Mouse (Mus musculus): Measurements from ENCODE around the gene Cttnbp2nl.

The Cttnbp2nl gene

DNA sequence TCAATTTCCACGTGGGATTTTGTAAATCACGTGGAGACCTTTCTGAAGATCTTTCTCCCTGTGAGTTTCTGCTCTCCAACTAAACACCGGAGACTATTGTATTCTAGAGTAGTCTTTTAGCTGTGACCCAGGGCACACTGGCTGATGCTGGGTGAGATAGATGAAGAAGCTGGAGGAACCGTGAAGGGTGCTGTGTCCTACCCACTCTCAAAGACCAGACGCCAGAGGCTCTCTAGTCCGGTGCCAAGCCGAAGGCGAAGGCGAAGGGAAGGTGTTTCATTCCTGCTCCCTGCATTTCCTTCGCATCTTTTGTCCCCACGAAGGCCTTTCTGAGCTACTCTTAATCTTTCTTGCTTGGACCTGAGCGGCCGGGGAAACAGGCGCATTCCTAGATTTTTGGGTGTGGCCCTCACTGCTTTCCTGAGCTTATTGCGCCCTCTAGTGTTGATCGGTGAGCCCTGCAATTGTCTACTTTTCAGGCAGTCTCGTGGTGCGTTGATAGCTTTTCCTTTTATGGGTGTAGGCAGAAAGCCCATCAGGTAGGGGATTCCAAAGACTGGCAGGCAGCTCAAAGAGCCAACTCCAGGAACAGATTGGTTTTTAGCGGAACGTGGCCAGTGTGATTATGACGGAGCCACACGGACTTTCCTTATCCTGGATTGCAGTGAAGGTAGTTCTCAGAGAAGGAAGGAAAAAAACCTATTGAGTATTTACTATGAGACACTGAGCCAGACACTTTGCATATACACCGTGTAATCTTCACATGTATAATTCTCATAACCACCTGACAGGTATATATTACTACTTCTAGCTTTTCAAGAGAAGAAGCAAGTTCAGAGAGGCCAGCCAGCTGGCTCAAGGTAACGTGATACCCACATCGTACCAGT lies 5.9 kb upstream of the Cttnbp2nl start:
- peak; percentile 71 to 85 for DNase-seq

DNA sequence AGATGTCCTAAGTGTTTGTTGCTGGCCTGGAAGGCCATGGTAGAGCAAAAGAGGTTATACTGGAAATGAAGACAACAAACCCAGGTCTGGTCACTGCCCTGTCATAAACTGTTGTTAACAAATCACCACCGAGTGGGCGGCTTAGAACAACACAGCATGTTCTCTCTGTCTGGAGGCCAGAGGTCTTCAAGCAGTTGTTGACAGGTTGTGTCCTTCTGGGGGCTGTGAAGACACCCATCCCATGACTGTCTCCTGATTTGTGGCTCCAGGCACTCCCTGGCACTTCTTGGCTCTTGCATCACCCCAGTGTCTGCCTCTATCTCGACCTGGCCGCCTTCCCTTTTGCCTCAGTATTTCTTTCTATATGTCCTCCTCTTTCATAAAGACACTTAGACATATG lies 2.7 kb upstream of the Cttnbp2nl start:
- no peak for DNase-seq

DNA sequence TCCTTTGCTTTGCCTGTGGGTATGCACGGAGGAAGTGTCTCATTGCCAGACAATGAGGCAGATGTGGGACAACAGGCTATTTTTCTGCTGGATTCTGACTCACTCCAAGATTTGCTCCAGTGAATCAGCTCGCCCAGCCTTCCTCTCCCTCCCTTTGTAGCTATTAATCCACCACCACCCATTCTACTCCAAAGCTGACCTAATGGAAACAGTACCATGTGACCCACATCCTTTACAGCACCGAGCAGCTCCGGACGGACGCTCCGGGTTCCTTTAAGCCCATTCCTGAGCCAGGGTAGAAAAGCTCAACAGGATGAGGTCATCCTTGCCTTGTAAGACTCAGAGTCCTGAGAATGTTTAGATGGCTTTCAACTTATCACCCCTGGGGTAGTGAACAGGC lies 2.0 kb upstream of the Cttnbp2nl start:
- DNase-seq, result peak; percentile 67 to 85

DNA sequence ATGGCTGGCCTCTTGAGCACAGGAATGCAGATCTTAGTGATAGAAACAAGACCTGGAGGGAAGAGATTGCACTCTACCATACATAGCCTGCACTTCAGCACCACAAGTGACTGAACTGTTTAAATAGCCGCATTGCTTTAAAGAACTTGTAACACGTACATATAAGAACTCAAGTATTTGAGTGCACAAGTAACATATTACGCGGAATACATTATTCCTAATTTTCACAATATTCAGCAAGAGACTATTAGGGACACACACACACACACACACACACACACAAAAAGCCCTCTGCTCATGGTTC lies 704 bp upstream of the Cttnbp2nl start:
- no peak for DNase-seq

DNA sequence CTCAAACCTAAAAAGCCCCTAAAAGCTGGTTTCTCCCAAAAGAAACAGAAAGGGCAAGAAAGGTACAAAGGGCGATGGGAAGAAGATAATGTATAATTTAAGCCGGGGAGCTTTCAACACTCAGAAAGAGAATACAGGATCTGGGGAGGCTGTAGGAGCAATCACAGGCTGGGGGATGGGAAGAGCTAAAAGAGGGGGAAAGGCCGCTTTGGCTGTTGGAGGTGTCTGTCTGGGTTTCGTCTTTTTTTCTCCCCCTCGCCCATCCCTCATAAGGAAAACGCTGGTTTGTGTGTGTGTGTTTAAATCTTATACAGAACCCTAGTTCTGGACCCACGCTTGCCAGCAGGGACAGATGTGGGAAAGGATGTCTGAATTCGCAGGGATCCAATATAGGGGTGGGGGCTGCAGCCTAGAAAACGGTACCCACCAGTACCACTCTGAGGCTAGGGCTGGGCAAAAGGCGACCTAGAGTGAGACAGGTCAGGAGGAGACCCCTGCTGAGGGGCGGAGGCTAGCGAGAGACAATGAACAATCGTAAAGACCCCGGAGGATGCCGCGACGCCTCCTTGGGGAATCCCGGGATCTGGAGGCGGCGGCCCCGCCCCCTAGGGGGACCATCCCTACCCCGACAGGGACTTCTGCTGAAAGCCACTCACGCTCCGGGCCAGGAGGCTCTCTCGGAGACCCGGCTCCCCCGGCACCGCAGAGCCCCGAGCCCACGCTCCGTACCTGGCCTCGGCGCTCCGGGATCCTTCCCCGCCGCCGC lies 592 bp downstream of the Cttnbp2nl start:
- no peak for DNase-seq

DNA sequence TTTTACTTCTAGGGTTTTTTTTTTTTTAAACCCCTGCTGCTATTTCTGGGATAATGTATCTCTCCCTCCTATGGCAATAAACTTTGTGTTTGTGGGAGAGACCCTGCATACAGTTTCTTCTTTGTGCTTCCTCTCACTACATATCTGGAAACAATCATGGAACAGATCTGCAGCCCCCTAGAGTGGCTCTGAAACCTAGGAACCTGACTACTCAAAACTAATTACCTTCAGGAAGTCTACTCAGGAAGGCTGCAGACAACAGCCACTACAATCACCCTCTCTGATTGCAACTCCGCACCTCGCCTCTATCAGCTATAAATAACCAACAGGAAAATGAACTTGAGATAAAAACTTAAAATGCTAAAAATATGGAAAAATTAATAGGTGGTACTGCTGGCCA lies 1.8 kb downstream of the Cttnbp2nl start:
- DNase-seq, result no peak

DNA sequence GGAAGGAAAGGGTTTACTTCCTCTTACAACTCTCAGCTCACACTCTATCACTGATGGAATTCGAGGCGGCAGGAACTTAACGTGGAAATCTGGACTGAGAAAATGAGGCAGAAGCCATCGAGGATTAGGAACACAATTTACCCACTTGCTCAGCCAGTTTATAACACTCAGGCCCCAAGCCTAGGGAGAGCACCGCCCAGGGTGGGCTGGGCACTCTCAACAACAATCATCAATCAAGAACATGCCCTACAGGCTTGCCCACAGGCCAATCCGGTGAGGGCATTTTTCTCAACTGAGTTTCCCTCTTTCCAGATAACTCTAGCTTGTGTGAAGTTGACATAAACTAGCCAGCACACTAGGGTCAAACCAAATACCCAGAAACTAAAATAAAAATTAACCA lies 3.1 kb downstream of the Cttnbp2nl start:
- DNase-seq, result no peak

DNA sequence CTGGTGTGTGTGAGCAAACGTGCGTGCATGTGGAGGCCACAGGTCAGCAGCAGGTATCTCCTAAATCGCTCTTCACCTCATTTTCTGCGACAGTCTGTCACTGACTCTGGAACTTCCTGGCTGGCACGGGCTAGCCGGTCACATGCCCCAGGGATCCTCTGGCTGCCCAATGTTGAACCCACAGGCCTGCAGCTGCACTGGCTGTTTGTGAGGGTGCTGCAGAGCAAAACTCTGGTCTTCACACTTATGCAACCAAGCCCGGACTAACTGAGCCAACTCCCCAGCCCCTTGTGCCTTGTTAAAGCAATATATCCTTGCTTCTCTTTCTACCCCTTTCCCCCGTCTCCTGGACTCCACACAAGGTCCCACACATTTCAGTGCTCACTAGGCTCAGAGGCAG lies 5.3 kb downstream of the Cttnbp2nl start:
- peak; percentile 72 to 80 for DNase-seq

DNA sequence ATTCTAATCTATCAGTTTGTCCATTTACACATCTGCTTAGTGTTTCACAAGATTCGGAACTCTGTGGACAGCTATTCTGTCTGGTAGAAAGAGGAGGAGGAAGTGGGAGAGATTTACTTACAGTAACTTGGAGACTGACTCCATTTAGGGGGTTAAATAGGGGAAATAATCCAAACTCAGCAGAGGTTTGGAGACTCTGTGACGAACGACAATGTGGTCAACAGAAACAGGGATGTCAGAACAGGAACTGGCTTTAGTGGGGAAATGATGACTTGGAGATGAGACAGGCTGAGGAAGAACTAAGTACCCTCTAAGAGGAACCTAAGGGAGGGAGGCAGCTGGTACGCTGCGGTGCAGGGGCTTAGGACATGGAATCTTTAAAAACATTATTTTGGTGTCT lies 6.1 kb downstream of the Cttnbp2nl start:
- DNase-seq, result no peak

DNA sequence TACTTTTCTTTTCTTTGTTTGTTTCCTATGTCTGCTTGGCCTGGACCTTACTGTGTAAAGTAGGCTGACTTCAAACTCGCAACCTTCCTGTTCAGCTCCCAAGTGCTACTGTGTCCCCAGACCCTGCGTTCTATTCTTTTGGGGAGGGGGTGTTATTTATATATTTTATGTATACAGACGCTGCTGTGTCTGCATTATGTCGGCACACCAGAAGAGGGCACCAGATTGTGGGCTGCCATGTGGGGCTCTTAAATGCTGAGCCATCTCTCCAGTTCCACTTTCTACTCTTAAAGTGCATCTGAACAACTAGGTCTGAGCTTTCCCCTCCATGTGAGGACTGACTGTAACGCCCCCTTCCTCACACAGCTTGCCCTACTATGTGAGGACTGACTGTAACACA lies 9.2 kb downstream of the Cttnbp2nl start:
- DNase-seq, result no peak

DNA sequence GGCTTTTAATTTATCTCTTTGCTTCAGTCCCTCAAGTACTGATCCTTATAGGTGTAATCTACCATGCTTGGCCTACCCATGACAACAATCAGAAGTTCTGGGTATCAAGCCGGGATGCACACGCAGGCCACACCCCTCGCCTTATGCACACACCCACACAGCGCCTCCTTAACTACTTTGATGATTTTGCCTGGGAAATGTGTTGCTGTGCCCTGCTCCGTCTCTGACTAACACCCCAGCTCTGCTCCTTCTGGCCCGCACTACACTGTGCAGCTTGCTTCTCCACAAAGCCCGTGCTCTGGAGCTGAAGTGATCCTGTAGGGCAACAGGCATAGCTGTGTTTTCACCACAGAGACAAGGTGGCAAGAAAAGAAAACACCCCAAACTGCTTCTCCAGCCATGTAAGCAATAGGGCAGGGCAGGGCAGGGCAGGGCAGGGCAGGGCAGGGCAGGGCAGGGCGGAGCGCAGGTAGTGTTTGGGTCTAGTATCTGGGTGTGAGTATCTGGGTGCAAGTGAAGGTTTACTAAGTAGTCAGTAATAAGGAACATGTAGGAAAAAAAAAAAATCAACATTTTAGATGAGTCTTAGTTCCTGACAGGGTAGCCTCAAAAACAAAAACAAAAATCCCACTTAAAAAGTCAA lies 11.8 kb downstream of the Cttnbp2nl start:
- no peak for DNase-seq

DNA sequence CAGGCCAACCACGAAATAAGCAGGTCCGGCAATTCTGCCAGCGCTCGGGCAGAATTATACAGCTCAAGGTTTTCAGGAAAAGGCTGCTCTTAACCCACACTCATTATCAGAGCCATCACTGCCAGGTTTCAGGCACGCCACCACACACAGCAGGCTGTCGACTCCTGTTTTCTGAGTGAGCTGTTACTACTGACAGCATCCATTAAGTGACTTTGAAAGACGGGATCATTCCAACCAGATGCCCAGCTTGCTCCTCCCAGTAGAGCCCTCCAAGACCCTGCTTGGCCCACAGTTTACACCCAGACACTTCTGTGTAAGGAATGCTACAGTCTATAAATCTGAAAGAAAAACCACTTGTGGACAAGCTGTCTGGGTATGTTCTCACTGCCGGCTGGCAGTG lies 12.9 kb downstream of the Cttnbp2nl start:
- no peak for DNase-seq

DNA sequence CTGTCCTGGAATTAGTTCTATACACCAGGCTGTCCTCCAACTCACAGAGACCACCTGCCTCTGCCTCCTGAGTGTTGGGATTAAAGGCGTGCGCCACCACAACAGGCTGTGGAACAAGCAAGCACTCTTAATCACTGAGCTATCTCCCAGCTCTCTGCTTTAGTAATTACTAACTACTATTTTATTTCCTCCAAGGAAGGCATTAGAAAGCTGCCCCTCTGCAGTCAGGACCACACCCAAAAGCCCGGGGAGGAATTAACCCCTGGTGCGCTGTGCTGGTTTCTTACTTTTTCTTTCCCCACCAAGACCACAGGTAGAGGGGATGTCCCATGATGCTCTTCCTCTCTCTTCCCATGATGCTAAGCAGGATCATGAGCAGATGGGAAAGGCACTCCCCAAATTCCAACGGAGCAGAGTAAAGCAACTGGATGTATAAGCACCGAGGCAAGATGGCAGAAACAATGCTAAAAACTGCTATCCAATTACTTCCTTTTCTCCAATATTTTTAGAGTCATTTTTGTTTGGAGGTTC lies 15.6 kb downstream of the Cttnbp2nl start:
- DNase-seq, result no peak

DNA sequence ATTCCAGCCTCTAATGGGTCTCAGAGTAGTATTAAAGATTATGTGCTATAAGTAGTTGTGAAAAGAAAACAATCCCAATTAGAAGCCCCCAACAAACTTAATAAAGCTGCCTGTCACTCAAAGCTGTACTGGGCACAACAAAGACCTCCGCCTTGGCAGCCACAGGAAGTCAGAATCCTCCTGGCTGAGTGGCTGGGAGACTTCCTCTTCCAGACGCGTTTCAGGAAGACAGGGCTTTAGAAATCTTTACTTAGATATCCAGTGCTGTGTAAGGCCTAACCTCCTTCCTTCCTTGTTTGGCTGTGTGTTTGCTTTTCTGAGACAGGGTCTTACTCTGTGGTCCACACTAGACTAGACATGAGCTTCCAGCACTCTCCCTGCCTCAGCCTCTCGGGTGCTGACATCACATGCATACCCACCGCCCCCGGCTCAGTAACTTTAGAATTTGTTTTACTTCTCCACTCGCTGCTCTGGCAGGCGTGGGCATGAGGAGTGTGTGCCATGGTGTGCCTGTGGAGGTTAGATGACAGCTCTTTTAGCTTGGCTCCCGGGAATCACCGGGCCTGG lies 16.6 kb downstream of the Cttnbp2nl start:
- no peak for DNase-seq

DNA sequence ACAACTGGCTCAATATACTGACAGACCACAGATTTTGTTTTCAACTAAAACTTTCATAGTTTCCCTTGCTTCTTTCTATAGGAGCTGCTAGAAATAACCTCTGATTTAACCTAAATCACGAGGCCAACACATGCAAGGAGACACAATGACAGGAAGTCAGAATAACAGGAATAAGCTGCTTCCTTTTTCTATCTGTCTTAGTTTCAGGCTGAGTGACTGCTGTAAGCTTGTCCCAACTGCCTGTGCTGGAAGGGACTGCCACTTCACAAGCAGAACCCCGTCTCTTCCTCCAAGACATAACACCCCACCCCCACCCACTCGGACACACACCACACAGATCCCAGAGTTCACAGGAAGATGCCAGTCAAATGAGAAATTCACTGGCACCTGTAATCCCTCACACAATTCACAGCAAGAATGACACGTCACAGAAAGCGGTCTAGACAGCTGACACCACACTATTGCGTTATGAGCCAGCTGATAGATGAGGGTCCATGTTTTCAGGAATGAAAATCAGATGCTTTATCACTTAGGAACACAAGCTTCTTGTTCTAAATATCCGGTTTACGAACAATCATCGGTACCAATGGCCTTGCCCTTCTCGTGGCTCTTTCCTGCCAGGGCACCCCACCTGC lies 29.5 kb downstream of the Cttnbp2nl start:
- no peak for DNase-seq

DNA sequence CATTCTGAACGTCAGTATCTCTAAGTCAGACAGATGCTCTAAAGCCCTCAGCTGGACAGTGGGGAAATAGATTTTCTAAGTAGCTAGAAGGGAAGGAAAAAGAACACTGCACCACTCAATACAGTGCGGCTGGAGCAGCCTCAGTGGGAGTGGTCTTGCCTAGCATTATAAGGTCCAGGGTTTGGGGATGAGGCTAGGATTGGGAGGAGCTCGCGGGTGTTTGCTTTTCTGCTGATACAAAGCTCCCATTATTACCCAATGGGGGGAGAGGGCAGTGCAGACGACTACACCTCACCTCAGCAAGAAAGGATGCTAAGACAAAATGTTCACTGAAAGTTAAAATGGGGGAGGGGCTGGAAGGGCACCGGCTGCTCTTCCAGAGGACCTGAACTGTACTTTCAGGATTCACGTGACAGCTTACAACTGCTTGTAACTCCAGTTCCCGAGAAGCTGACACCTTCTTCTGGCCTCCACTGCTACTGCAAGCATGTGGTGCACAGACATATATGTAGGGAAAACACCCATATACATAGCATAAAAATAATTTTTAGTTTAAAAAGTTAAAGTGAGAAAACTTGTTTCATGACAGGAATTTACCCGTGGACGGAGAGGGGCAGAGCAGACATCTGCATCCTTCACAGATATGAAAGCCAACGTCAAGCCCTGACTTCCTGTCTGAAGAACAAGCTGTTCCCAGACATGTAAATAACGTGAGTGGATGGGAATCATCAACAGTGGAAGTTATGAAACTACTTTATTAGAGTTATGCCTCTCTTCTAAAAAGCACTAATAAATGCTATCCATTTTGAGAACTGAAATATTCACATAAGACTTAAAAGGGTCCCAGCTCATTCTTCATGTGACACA lies 32.9 kb downstream of the Cttnbp2nl start:
- peak in 1 of 2 experiments; percentile 16 for DNase-seq

DNA sequence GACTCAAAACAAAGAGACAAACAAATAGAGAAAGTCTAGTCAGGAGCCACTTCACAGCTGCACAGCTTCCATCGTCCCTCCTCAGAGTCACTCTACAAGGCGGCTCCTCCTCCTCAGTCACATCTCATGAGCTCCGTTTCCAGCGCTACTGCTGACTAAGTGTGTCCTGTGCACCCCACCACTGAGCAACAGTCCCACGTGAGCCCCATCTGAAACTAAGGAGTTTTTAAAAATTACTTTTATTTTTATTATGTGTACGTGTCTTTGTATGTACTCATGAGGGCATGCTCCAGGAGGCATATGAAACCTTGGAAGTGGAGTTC lies 34.2 kb downstream of the Cttnbp2nl start:
- DNase-seq, result no peak

DNA sequence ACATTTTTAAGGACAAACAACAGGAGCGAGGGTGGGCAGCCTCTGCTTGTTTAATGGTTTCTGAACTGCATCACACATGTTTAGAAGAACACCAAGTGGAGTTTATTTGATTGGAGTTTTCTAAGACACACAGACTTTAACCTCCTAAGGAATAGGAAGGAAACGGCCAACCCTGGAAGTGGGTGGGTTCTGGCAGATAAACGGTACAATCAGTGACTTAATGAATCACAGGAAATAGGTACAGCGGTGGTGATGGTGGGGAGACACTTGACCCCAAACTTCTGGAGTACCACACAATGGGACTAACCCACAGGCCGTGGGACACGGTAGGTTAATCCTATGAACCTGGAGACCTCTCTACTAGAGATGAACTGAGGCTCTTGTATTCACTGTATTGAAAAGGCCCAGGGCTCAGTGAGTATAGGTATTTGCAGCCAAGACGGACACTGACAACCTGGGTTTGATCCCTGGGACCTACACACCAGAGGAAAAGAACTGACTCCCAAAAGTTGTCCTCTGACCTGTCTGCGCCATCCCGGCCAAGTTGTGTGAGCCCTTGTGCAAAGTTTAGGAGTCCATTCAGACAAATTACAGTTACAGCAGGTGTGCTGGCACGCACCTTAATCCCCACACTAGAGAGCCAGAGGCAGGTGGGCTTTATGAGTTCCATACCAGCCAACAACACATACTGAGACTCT lies 34.7 kb downstream of the Cttnbp2nl start:
- peak; percentile 26 to 31 for DNase-seq

DNA sequence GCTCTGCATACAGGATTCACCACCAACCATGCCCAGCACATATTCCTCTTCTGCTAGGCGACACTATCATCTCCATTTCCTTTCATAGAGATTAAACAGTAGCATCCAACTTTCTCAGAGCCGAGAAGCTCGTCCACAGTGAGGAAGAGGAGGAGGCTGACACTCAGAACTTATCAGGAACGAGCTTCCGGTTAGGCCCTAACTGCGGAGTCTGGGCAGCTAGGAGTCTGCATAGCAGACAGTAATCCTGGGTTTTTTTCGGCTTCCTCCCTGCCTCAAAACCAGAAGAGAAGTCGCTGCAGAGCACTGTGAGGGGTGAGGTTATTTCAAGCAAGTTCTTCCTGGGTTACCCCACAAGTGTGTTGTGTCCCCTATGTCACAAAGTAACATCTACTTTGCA lies 35.6 kb downstream of the Cttnbp2nl start:
- DNase-seq, result no peak

DNA sequence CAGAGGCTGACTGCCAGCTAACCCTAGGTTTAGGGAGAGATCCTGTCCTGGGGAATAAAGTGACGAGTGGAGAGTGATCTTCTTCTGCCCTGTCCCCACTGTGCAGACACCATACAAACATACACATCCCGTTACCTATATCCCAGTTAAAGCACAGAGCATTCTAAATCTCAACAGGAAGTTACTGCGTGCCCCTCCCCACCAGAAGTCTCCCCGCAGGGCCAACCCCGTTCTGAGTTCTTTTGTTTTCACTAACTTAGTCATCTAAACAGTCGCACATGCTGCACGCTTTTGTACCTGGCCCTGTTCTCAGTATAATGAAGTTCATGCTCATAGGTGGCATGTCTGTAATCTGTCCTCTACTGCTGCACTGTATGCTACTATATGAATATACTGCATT lies 36.7 kb downstream of the Cttnbp2nl start:
- no peak for DNase-seq

DNA sequence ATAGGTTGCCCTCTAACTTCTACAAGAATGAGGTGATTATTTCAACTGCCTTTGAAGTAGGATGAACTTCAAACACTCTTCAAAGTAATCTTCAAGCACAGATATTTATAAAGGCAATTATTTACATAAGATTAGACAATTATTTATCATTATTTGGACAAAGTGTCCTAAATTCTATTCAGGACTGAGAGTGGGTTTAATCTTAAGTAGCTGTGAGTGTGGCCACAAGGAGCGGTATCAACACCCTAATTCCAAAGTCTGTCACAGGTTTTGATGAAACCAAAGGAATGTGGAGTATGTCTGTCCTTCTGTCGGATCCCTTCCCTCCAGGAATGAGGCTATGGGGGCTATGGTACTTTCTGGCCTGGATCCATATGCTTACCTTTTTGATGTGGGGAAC lies 38.0 kb downstream of the Cttnbp2nl start:
- no peak for DNase-seq
